Mouse (Mus musculus): ENCODE data around the gene Zfp668. TPM values are rescaled to one million over a fixed set of nuclear protein-coding genes. Genes with fewer than 3 reads are reported as not detected.
A peak's percentile ranks its signal among the peaks of the same experiment; 100 is the strongest.

The Zfp668 gene
- total and polyA plus RNA-seq, 2 experiments from 2014 or later: 25.1 to 34.2 TPM

DNA sequence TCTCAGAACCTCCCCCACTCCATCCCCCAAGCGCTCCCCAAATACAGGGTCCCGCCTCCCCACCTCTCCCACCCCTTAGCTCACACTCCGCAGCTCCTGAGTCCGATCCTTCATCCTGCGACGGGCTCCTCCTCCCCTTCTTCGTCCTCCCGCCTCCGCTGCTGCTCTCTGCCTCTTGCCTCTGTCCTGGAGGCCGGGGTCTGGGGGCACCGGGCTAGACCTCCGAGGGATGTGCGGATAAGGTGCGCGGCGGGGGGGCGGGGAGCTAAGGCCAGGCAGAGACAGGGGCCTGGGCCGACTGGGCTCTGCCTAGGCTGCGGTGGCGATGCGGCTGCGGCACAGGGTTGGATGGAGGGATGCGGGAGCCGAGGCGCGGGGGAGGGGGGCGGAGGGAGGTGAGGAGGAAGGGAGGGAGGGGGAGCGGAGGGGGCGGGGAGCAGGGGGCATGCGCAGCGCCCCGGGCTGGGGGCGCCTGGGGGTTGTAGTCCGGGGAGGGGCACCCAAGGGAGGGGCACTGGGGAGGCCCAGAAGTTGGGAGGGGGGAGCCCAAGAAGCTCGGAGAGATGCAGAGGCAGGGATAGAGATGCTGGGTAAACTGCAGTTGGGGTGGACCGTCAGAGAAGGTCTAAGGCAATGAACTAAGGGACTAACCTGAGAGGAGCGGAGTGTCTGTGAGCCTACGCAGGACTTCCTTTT, 52.3 kb downstream of the Zfp668 start, which contains the start of the genes Stx4a and Stx1b:
Stx4a (plus strand) TSS at position 119 of the 696 bp plus-strand sequence.
Stx1b (minus strand) TSS at position 374 of the 696 bp plus-strand sequence.
- H3K4me1 ChIP-seq (ENCODE audit: insufficient read depth): 0 out of 2 replicates have a peak, but pooled peaks cover 8% of the 10 kb centered on the region
- no peaks in the 10 kb centered on the region for H3K36me3 ChIP-seq (ENCODE audit: insufficient read depth)
- H3K4me3 ChIP-seq (ENCODE audit: low read depth, low read length): peak within 1 kb of the TSS; percentile 74
- H3K27me3 ChIP-seq (ENCODE audit: insufficient read depth, low read length): no peaks in the 10 kb centered on the region
- H3K9me3 ChIP-seq (ENCODE audit: low read length): no peaks in the 10 kb centered on the region
- peak; percentile 91 for ATAC-seq
- WGBS: 4% methylated on average over 29 of the region's 38 CpGs
- peak; percentile 86 for DNase-seq
- no peak; the same call in 1 of the 2 replicates for TF ChIP-seq CTCF (IDR thresholded peaks at IDR 0.05; ENCODE audit: low read depth)
- peak within 1 kb of the TSS; percentile 86 for H3K27ac ChIP-seq (ENCODE audit: low read depth, low read length)
- H3K9ac ChIP-seq: peak within 1 kb of the TSS; percentile 83
- H3K4me2 ChIP-seq (ENCODE audit: low read depth): peak within 1 kb of the TSS; percentile 70

DNA sequence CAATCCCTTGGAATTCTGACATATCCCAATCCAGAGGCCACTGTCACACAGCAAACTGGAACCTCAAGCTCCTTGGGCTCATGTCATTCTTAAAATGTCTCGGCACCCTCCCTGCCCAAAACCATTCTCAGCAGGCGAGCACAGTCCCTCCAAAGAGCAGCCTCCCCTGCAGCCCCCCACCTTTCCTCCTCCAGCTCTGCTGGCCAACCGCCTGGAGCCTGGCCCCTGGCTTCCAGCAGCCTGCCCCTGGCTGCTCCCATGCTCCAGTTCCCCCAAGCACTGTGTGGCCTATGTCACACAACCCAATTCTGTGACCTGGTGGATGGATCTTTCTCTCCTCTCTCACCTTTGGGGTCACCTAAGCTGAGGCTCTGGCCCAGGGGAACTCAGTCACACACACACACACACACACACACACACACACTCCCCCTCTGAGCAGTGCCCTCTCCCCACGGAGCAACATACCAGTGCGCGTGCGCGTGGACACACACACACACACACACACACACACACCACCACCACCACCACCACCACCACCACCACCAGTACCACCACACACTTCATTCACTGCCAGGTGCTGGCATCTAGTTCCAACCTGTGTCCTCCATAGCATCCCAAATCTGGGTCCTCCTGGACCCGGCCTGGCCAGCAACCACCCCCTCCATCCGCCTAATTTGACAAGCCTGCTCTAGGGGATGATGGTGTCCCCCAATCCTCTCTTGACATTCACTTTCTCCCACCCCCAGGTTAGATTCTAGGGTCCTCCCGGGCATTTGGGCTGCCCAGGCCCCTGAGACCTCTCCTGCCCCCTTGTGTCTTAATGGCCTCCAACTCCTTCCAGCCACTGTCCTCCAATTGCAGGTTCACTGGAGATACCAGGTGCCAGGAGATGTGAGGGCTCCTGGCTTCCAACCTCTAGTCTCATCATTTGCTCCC, 53.1 kb downstream of the Zfp668 start:
- H3K4me2 ChIP-seq (ENCODE audit: low read depth): peak overlapping the region; percentile 70
- H3K36me3 ChIP-seq (ENCODE audit: insufficient read depth): no peaks in the 10 kb centered on the region
- no peaks in the 10 kb centered on the region for H3K27me3 ChIP-seq (ENCODE audit: insufficient read depth, low read length)
- H3K4me1 ChIP-seq (ENCODE audit: insufficient read depth): 0 out of 2 replicates have a peak, but pooled peaks cover 8% of the 10 kb centered on the region
- H3K9ac ChIP-seq: peak overlapping the region; percentile 83
- peak overlapping the region; percentile 86 for H3K27ac ChIP-seq (ENCODE audit: low read depth, low read length)
- ATAC-seq (0 out of 2 replicates have a peak, but pooled peaks have one; percentile 1), DNase-seq (no peak)
- 53% methylated on average over 11 of the region's 11 CpGs for WGBS
- peak; percentile 34 for TF ChIP-seq CTCF (IDR thresholded peaks at IDR 0.05; ENCODE audit: low read depth)
- H3K4me3 ChIP-seq (ENCODE audit: low read depth, low read length): peak overlapping the region; percentile 74
- no peaks in the 10 kb centered on the region for H3K9me3 ChIP-seq (ENCODE audit: low read length)

DNA sequence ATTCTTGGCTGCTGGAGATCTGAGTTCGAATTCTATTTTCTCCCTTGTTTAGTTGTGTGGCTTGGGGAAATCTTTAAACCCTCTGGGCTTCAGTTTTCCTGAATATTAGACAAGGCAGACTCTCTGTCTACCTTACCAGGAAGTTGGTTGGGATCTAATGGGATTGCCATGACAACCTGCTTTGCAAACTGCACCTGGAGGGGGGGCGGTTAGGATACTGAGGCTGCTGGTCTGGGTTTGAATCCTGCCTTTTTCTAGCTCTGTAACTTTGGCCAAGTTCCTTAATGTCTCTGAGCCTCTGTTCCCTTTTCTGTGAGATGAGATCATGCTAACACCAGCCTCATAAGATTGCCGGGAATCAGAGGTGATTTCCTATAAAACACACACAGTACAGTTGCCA, 54.1 kb downstream of the Zfp668 start:
- H3K9me3 ChIP-seq (ENCODE audit: low read length): no peaks in the 10 kb centered on the region
- ATAC-seq (no peak), DNase-seq (no peak)
- H3K9ac ChIP-seq: no peak overlapping the region
- 0 out of 2 replicates have a peak, but pooled peaks cover 8% of the 10 kb centered on the region for H3K4me1 ChIP-seq (ENCODE audit: insufficient read depth)
- TF ChIP-seq CTCF (IDR thresholded peaks at IDR 0.05; ENCODE audit: low read depth): no peak
- 0 out of 2 replicates have a peak overlapping the region, but pooled peaks have one; percentile 70 for H3K4me2 ChIP-seq (ENCODE audit: low read depth)
- WGBS: 84% methylated on average over 3 of the region's 3 CpGs
- H3K36me3 ChIP-seq (ENCODE audit: insufficient read depth): peaks cover 2% of the 10 kb centered on the region; the same call in 1 of the 2 replicates
- H3K27ac ChIP-seq (ENCODE audit: low read depth, low read length): no peak overlapping the region
- H3K4me3 ChIP-seq (ENCODE audit: low read depth, low read length): no peak overlapping the region
- no peaks in the 10 kb centered on the region for H3K27me3 ChIP-seq (ENCODE audit: insufficient read depth, low read length)

DNA sequence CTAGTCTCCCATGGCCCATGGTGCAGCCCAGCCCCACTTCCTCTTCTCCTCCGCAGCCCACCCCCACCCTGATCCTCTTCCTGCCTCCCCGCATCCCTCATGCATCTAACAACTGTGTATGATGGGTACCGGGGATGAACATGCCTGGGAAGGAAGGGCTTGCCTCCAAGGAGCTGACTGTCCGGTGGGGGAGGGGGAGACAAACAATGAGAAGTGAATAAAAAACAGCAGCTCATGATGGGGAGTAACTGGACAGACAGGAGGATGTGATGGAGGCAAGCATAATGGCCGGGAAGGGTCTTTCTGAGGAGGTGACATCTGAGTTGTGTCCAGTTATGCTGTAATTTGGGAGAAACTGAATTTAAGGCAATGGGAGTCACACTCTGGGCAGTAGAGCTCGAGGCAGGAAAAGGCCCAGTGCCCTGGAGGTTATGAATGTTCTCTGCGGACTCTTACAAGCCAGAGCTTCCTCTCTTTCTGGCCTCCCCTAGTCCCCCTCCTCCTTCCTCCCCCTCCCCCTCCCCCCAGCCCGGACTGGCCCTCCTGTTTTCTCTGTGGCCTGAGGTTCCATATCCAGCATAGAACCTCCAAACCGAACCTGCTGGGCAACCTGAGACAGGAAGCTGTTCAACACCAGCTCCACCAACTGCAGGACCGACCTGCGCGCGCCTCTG, 55.7 kb downstream of the Zfp668 start:
- Histone ChIP-seq H3K36me3 (ENCODE audit: insufficient read depth) (peaks cover 4% of the 10 kb centered on the region; the same call in 1 of the 2 replicates), H3K9me3 (ENCODE audit: low read length) (no peaks in the 10 kb centered on the region), H3K27ac (ENCODE audit: low read depth, low read length) (no peak overlapping the region), H3K4me2 (ENCODE audit: low read depth) (no peak overlapping the region), H3K27me3 (ENCODE audit: insufficient read depth, low read length) (no peaks in the 10 kb centered on the region), H3K4me1 (ENCODE audit: insufficient read depth) (0 out of 2 replicates have a peak, but pooled peaks cover 8% of the 10 kb centered on the region), H3K9ac (no peak overlapping the region), H3K4me3 (ENCODE audit: low read depth, low read length) (no peak overlapping the region)
- WGBS: 81% methylated on average over 13 of the region's 13 CpGs
- ATAC-seq: no peak
- DNase-seq: no peak
- no peak for TF ChIP-seq CTCF (IDR thresholded peaks at IDR 0.05; ENCODE audit: low read depth)

DNA sequence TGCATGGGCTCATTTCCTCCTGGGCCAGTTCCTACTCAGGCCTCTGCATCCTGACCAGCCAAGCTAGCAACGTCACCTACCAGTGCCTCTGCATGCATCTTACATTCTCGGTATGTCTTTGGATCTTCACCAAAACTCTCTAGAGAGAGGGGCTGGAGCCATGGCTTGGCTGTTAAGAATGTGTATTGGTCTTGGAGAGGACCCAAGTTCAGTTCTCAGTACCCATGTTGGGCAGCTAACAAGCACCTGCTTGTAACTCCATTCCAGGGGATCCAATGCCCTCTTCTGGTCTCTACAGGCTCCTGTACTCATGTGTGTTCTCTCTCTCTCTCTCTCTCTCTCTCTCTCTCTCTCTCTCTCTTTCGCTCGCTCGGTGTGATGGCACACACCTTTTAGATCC, 58.9 kb downstream of the Zfp668 start:
- DNase-seq (no peak), ATAC-seq (no peak)
- H3K9ac ChIP-seq: no peak overlapping the region
- peaks cover 20% of the 10 kb centered on the region for H3K36me3 ChIP-seq (ENCODE audit: insufficient read depth)
- H3K4me1 ChIP-seq (ENCODE audit: insufficient read depth): 0 out of 2 replicates have a peak, but pooled peaks cover 1% of the 10 kb centered on the region
- no peaks in the 10 kb centered on the region for H3K27me3 ChIP-seq (ENCODE audit: insufficient read depth, low read length)
- no peak overlapping the region for H3K27ac ChIP-seq (ENCODE audit: low read depth, low read length)
- no peak overlapping the region for H3K4me3 ChIP-seq (ENCODE audit: low read depth, low read length)
- no peak for TF ChIP-seq CTCF (IDR thresholded peaks at IDR 0.05; ENCODE audit: low read depth)
- H3K4me2 ChIP-seq (ENCODE audit: low read depth): no peak overlapping the region
- WGBS: 78% methylated on average over 5 of the region's 5 CpGs
- no peaks in the 10 kb centered on the region for H3K9me3 ChIP-seq (ENCODE audit: low read length)

DNA sequence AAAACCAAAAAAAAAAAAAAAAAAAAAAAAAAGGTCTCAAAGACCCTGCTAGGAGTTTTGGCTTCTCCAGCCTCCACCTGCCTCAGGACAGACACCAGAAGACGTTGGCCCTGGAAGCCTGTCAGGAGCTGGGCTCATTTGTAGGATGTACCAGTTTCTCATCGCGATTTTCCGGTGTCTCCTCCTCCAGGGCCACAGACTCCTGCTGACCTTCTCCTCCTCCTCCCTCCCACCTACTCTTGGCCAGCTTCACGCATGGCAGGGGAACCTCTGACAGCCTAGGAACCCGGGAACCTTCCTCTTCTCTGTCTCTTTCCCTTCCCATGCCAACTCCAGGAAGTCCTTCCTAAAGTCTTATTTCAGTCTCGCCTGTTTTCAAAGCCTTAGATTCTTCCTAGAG, 59.6 kb downstream of the Zfp668 start:
- Histone ChIP-seq H3K4me1 (ENCODE audit: insufficient read depth) (no peaks in the 10 kb centered on the region), H3K9me3 (ENCODE audit: low read length) (no peaks in the 10 kb centered on the region), H3K27ac (ENCODE audit: low read depth, low read length) (no peak overlapping the region), H3K27me3 (ENCODE audit: insufficient read depth, low read length) (no peaks in the 10 kb centered on the region), H3K36me3 (ENCODE audit: insufficient read depth) (peaks cover 26% of the 10 kb centered on the region), H3K9ac (no peak overlapping the region), H3K4me2 (ENCODE audit: low read depth) (no peak overlapping the region), H3K4me3 (ENCODE audit: low read depth, low read length) (no peak overlapping the region)
- DNase-seq (no peak), ATAC-seq (no peak)
- no peak for TF ChIP-seq CTCF (IDR thresholded peaks at IDR 0.05; ENCODE audit: low read depth)
- 92% methylated on average over 7 of the region's 7 CpGs for WGBS

All from forebrain, postnatal 0 days (tissue).